Comparison of ENCODE assay signal across 11 mouse cellular contexts in genomic region chrX:161375568-161375967, GRCm38 (mm10).
DNase-seq lines count a peak whose midpoint lies in the region; ATAC-seq and TF ChIP-seq lines count a peak whose summit lies in the region.
"Had no signal": no experiment of that assay in that cellular context is flagged by ENCODE, and none has a peak within 500 bp of the region (broad histone marks: within the 10 kb centered on the region; RNA-seq: fewer than 3 reads in every experiment).

No protein-coding gene starts in this region.

- peak; percentile 6 for DNase-seq in forebrain, embryonic 14.5 days (ENCODE audit: low spot score)
- DNase-seq in forebrain, embryonic 10.5 days (ENCODE audit: extremely low spot score, low spot score) = no peak
- peak; percentile 4 for DNase-seq in thymus, postnatal 4 days
- DNase-seq in thymus, adult 2 months = no peak
- DNase-seq in retina, postnatal 1 day = peak; percentile 23
- no peak for DNase-seq in urinary bladder, postnatal 10 days (ENCODE audit: low spot score)
- DNase-seq: cerebellum, postnatal 14 days; gastrocnemius, postnatal 36 days; lung, adult 2 months had no signal

- no peak for TF ChIP-seq CTCF in thymus, adult 2 months (IDR thresholded peaks at IDR 0.05; ENCODE audit: borderline replicate concordance, control insufficient read depth, extremely low read depth, insufficient read depth, low read length, poor library complexity)

- no peaks in the 10 kb centered on the region for H3K9me3 ChIP-seq in forebrain, embryonic 14.5 days (replicated peaks; ENCODE audit: control insufficient read depth, low read length)
- no peaks in the 10 kb centered on the region for H3K9me3 ChIP-seq in forebrain, embryonic 10.5 days
- no peaks in the 10 kb centered on the region for H3K9me3 ChIP-seq in heart, embryonic 11.5 days (replicated peaks; ENCODE audit: control insufficient read depth, low read length)

- H3K4me3 ChIP-seq in forebrain, embryonic 14.5 days (ENCODE audit: low read depth, low read length) = no peak overlapping the region
- no peak overlapping the region for H3K4me3 ChIP-seq in forebrain, embryonic 10.5 days
- no peak overlapping the region for H3K4me3 ChIP-seq in thymus, adult 2 months (ENCODE audit: control insufficient read depth, insufficient read depth, low read length)
- no peak overlapping the region for H3K4me3 ChIP-seq in heart, embryonic 11.5 days (ENCODE audit: low read depth, low read length)

- H3K36me3 ChIP-seq in forebrain, embryonic 14.5 days (ENCODE audit: control insufficient read depth, insufficient read depth, low read length) = no peaks in the 10 kb centered on the region
- no peaks in the 10 kb centered on the region for H3K36me3 ChIP-seq in forebrain, embryonic 10.5 days (replicated peaks)
- H3K36me3 ChIP-seq in thymus, adult 2 months (ENCODE audit: control insufficient read depth, insufficient read depth, low read length) = no peaks in the 10 kb centered on the region
- H3K36me3 ChIP-seq in heart, embryonic 11.5 days (ENCODE audit: control insufficient read depth, insufficient read depth, low read length) = no peaks in the 10 kb centered on the region

- H3K4me2 ChIP-seq in forebrain, embryonic 14.5 days (ENCODE audit: low read length) = no peak overlapping the region
- no peak overlapping the region for H3K4me2 ChIP-seq in heart, embryonic 11.5 days

- H3K27me3 ChIP-seq in forebrain, embryonic 14.5 days (replicated peaks; ENCODE audit: control insufficient read depth, insufficient read depth, low read length) = no peaks in the 10 kb centered on the region
- H3K27me3 ChIP-seq in forebrain, embryonic 10.5 days (ENCODE audit: poor library complexity, severe bottlenecking) = peaks cover 80% of the 10 kb centered on the region
- no peaks in the 10 kb centered on the region for H3K27me3 ChIP-seq in thymus, adult 2 months (ENCODE audit: control insufficient read depth, insufficient read depth, low read length)
- H3K27me3 ChIP-seq in heart, embryonic 11.5 days (ENCODE audit: control insufficient read depth, insufficient read depth, low read length) = no peaks in the 10 kb centered on the region

- H3K9ac ChIP-seq in forebrain, embryonic 14.5 days (ENCODE audit: low read length) = no peak overlapping the region
- H3K9ac ChIP-seq in heart, embryonic 11.5 days (ENCODE audit: low read depth, low read length) = no peak overlapping the region

- ATAC-seq in forebrain, embryonic 14.5 days = no peak
- ATAC-seq in common myeloid progenitor, adult 5-6 weeks (replicated peaks; ENCODE audit: low read depth, poor library complexity, severe bottlenecking) = 0 out of 2 replicates have a peak, but pooled peaks have one; percentile 45
- no peak for ATAC-seq in heart, embryonic 11.5 days (replicated peaks; ENCODE audit: insufficient number of reproducible peaks, low FRiP score, low TSS enrichment)

- no peaks in the 10 kb centered on the region for H3K4me1 ChIP-seq in forebrain, embryonic 14.5 days (ENCODE audit: control insufficient read depth, insufficient read depth, low read length)
- no peaks in the 10 kb centered on the region for H3K4me1 ChIP-seq in forebrain, embryonic 10.5 days
- no peaks in the 10 kb centered on the region for H3K4me1 ChIP-seq in thymus, adult 2 months (replicated peaks; ENCODE audit: control insufficient read depth, insufficient read depth, low read length)
- no peaks in the 10 kb centered on the region for H3K4me1 ChIP-seq in heart, embryonic 11.5 days (ENCODE audit: control insufficient read depth, insufficient read depth, low read length)

- TF ChIP-seq POLR2A in thymus, adult 2 months (IDR thresholded peaks at IDR 0.05; ENCODE audit: control insufficient read depth, extremely low read depth, insufficient read depth, low read length, poor library complexity) = no peak

- 57% methylated on average over 1 of the region's 1 CpGs for WGBS in forebrain, embryonic 14.5 days
- 60% methylated on average over 1 of the region's 1 CpGs for WGBS in forebrain, embryonic 10.5 days
- WGBS in thymus, adult 2 months = 55% methylated on average over 1 of the region's 1 CpGs
- WGBS in heart, embryonic 11.5 days (ENCODE audit: insufficient replicate concordance) = 52% methylated on average over 1 of the region's 1 CpGs

- no peak overlapping the region for H3K27ac ChIP-seq in forebrain, embryonic 14.5 days (ENCODE audit: low read depth, low read length)
- no peak overlapping the region for H3K27ac ChIP-seq in forebrain, embryonic 10.5 days
- no peak overlapping the region for H3K27ac ChIP-seq in thymus, adult 2 months (ENCODE audit: control insufficient read depth, insufficient read depth, low read length)
- H3K27ac ChIP-seq in heart, embryonic 11.5 days (ENCODE audit: low read depth, low read length) = no peak overlapping the region

Comparison
In these comparisons a context has a peak if more than half of its experiments do, and no peak if none do; other contexts are left out.
1. DNase-seq: peak in forebrain, embryonic 14.5 days (single experiment), thymus, postnatal 4 days (single experiment) and retina, postnatal 1 day (single experiment); none in forebrain, embryonic 10.5 days (single experiment), thymus, adult 2 months (single experiment) and urinary bladder, postnatal 10 days (single experiment).